Mouse (Mus musculus) CH12.LX (cell line): ENCODE data around the gene Kntc1. TPM values are rescaled to one million over a fixed set of nuclear protein-coding genes. Genes with fewer than 3 reads are reported as not detected.

Experiments used
- DNase-seq: peaks from one replicate; pipeline ENCODE4 v3.0.0-alpha.2; 2013; ENCODE audit errors: extremely low read depth
- H3K27ac ChIP-seq: 2 replicates; pipeline ENCODE4 v1.5.1; 2012; ENCODE audit warnings: low read depth, mild to moderate bottlenecking, control low read depth, moderate library complexity; ENCODE audit not compliant: insufficient read depth
- H3K27me3 ChIP-seq: replicated peaks from 2 replicates; pipeline ENCODE3; 2012; ENCODE audit warnings: inconsistent platforms
- H3K36me3 ChIP-seq, 2 experiments: replicated peaks in 1 of 2; 2 replicates each; pipeline versions ENCODE3 to v1.6.1; 2012; ENCODE audit warnings: inconsistent platforms in 1 of 2, low read length in 1 of 2, mild to moderate bottlenecking in 1 of 2, mixed read lengths in 1 of 2, moderate library complexity in 1 of 2; ENCODE audit not compliant: control insufficient read depth in 1 of 2, insufficient read depth in 1 of 2
- H3K4me1 ChIP-seq, 2 experiments: 2 replicates each; pipeline ENCODE4 v1.6.1; 2012; ENCODE audit warnings: inconsistent platforms in 1 of 2, moderate library complexity in 1 of 2; ENCODE audit not compliant: insufficient read depth in 2 of 2, control insufficient read depth in 1 of 2
- H3K4me2 ChIP-seq: 2 replicates; pipeline ENCODE4 v1.6.1; 2012; ENCODE audit warnings: low read depth, mild to moderate bottlenecking, control low read depth; ENCODE audit not compliant: poor library complexity, insufficient read depth, severe bottlenecking
- H3K4me3 ChIP-seq, 3 experiments: fragments of 150-350 bp in 1 of 3; sonication (generic) in 1 of 3; replicated peaks in 1 of 3; 2 replicates each; pipeline versions ENCODE3 to v1.5.1; 2011 to 2012; ENCODE audit warnings: low read depth in 2 of 3, low read length in 2 of 3, mild to moderate bottlenecking in 2 of 3, moderate library complexity in 2 of 3, control low read depth in 1 of 3, improper control_type of control experiment in 1 of 3, inconsistent platforms in 1 of 3, mixed read lengths in 1 of 3; ENCODE audit not compliant: poor library complexity in 1 of 3
- H3K79me2 ChIP-seq: replicated peaks from 2 replicates; pipeline ENCODE4 v1.6.1; 2012; ENCODE audit warnings: mild to moderate bottlenecking, moderate library complexity; ENCODE audit not compliant: control insufficient read depth, poor library complexity, insufficient read depth, severe bottlenecking; ENCODE audit errors: extremely low read depth
- H3K9ac ChIP-seq: 2 replicates; pipeline ENCODE4 v1.6.1; 2012; ENCODE audit warnings: low read depth, mild to moderate bottlenecking, control low read depth, moderate library complexity; ENCODE audit not compliant: insufficient read depth
- H3K9me3 ChIP-seq: replicated peaks from 2 replicates; pipeline ENCODE3; 2012; ENCODE audit warnings: low read length, inconsistent platforms, mixed read lengths
- BHLHE40 ChIP-seq: IDR thresholded peaks from 2 replicates; pipeline ENCODE4 v1.6.1; 2011; ENCODE audit warnings: mild to moderate bottlenecking, low read depth, low read length, improper control_type of control experiment
- CTCF ChIP-seq, 2 experiments: IDR thresholded peaks in 1 of 2; conservative IDR thresholded peaks in 1 of 2; 2 replicates each; pipeline ENCODE4 v1.5.1; 2011 to 2012; ENCODE audit warnings: low read depth in 2 of 2, low read length in 2 of 2, improper control_type of control experiment in 1 of 2, inconsistent platforms in 1 of 2, mild to moderate bottlenecking in 1 of 2, moderate library complexity in 1 of 2
- ELF1 ChIP-seq: IDR thresholded peaks from 2 replicates; pipeline ENCODE4 v1.6.1; 2014; ENCODE audit warnings: low read depth, mild to moderate bottlenecking, inconsistent platforms, low read length, improper control_type of control experiment
- EP300 ChIP-seq: IDR thresholded peaks from 2 replicates; pipeline ENCODE4 v1.6.1; 2011; ENCODE audit warnings: low read length, improper control_type of control experiment
- HCFC1 ChIP-seq: IDR thresholded peaks from 2 replicates; pipeline ENCODE4 v1.6.1; 2012; ENCODE audit warnings: low read depth, mild to moderate bottlenecking, inconsistent platforms, low read length, improper control_type of control experiment
- JUND ChIP-seq: conservative IDR thresholded peaks from 2 replicates; pipeline ENCODE4 v1.6.1; 2011; ENCODE audit warnings: low read depth, low read length, improper control_type of control experiment
- MAX ChIP-seq: IDR thresholded peaks from 2 replicates; pipeline ENCODE4 v1.6.1; 2011; ENCODE audit warnings: low read length, improper control_type of control experiment
- MAZ ChIP-seq: IDR thresholded peaks from 2 replicates; pipeline ENCODE4 v1.6.1; 2012; ENCODE audit warnings: low read depth, mild to moderate bottlenecking, inconsistent platforms, low read length, improper control_type of control experiment, moderate library complexity
- MXI1 ChIP-seq: IDR thresholded peaks from 2 replicates; pipeline ENCODE4 v1.6.1; 2011; ENCODE audit warnings: mild to moderate bottlenecking, low read depth, low read length, improper control_type of control experiment
- MYC ChIP-seq: IDR thresholded peaks from 2 replicates; pipeline ENCODE4 v1.6.1; 2011; ENCODE audit warnings: low read depth, mild to moderate bottlenecking, improper control_type of control experiment, low read length
- NELFE ChIP-seq: IDR thresholded peaks from 2 replicates; pipeline ENCODE4 v1.6.1; 2011; ENCODE audit warnings: low read depth, low read length, improper control_type of control experiment
- PAX5 ChIP-seq: IDR thresholded peaks from 2 replicates; pipeline ENCODE4 v1.6.1; 2012; ENCODE audit warnings: low read length, inconsistent platforms, mixed read lengths
- POLR2A ChIP-seq: IDR thresholded peaks from 2 replicates; pipeline ENCODE4 v1.6.1; 2011; ENCODE audit warnings: low read depth, mild to moderate bottlenecking, improper control_type of control experiment, low read length
- RAD21 ChIP-seq: IDR thresholded peaks from 2 replicates; pipeline ENCODE4 v1.6.1; 2011; ENCODE audit warnings: low read depth, mild to moderate bottlenecking, low read length, improper control_type of control experiment, moderate library complexity
- SIN3A ChIP-seq: IDR thresholded peaks from 2 replicates; pipeline ENCODE4 v1.6.1; 2012; ENCODE audit warnings: low read length, improper control_type of control experiment, inconsistent platforms
- SMC3 ChIP-seq: IDR thresholded peaks from 2 replicates; pipeline ENCODE4 v1.6.1; 2011; ENCODE audit warnings: low read depth, low read length, improper control_type of control experiment
- TBP ChIP-seq: conservative IDR thresholded peaks from 2 replicates; pipeline ENCODE4 v1.6.1; 2011; ENCODE audit warnings: low read depth, low read length, improper control_type of control experiment
- TCF12 ChIP-seq: IDR thresholded peaks from 2 replicates; pipeline ENCODE4 v1.6.1; 2014; ENCODE audit warnings: low read depth, mild to moderate bottlenecking, inconsistent platforms, low read length, improper control_type of control experiment
- USF2 ChIP-seq: conservative IDR thresholded peaks from 2 replicates; pipeline ENCODE4 v1.6.1; 2011; ENCODE audit warnings: low read depth, low read length, improper control_type of control experiment
- ZC3H11A ChIP-seq: IDR thresholded peaks from 2 replicates; pipeline ENCODE4 v1.6.1; 2012; ENCODE audit warnings: low read depth, mild to moderate bottlenecking, inconsistent platforms, low read length, improper control_type of control experiment
- dilution Hi-C: fragments of 300-500 bp; cut with MboI; formaldehyde crosslinking; loops from 2 replicates; pipeline ENCODE4 v1.14.3; 2020; ENCODE audit warnings: low sequenced_read_pairs; ENCODE audit not compliant: extremely low pct_unique_long_range_greater_than_20kb, extremely low pct_ligation_motif_present
- in situ Hi-C: fragments of 300-500 bp; cut with MboI; formaldehyde crosslinking; loops from 3 replicates; pipeline ENCODE4 v1.14.3; 2019; ENCODE audit warnings: low sequenced_read_pairs, low pct_ligation_motif_present, low pct_unique_long_range_greater_than_20kb, mixed read lengths
- polyA plus RNA-seq: library from polyadenylated mRNA; unstranded; fragments of >175 nt; gene quantifications from 2 replicates; pipeline ENCODE4 v1.2.1, GENCODE M21; 2012; ENCODE audit warnings: low read depth; ENCODE audit not compliant: insufficient read length
- total RNA-seq, 2 experiments: library from RNA; depleted of rRNA; stranded (reverse); fragments of 300-350 nt in 1 of 2; fragments of >200 nt in 1 of 2; gene quantifications; 2 replicates each; pipeline ENCODE4 v1.2.3; 2012 to 2014

The Kntc1 gene
- total and polyA plus RNA-seq, 3 experiments = 30.4 to 37.4 (median 30.5) TPM

DNA sequence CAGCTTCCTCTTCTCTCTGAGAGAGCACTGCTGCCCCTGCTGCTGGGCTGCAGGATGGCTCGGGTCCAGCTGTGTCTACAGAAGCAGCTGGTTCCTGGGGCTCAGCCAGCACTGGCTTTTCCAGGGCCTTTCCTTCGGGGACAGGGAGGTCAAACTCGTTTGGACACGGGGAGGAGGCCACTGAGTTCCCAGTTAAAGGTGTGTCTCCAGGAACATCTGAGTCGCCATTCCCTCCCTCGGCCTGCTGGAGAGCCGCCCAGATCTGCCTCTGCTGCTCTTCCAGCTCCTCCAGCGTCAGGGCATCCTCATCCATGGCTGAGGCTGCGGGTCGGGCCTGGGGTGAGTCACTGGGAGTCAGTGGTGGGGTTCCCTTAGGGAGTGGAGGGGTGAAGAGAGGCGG, 48.9 kb upstream of the Kntc1 start:
- H3K4me2 ChIP-seq = no peak overlapping the region
- peaks cover 52 to 82% of the 10 kb centered on the region in 2 experiments for H3K36me3 ChIP-seq
- dilution Hi-C loops = no loop called here
- H3K27me3 ChIP-seq = no peaks in the 10 kb centered on the region
- H3K4me1 ChIP-seq = no peaks in the 10 kb centered on the region
- no peaks in the 10 kb centered on the region for H3K79me2 ChIP-seq
- H3K9me3 ChIP-seq = no peaks in the 10 kb centered on the region
- H3K4me3 ChIP-seq = no peak overlapping the region
- H3K27ac ChIP-seq = no peak overlapping the region
- DNase-seq = no peak
- TF ChIP-seq MAX (no peak), ELF1 (no peak), MXI1 (no peak)
- in situ Hi-C loops = loop anchor here (5.0 kb wide), 1 partner anchor 73 kb away; no protein-coding TSS in a partner anchor
- no peak overlapping the region for H3K9ac ChIP-seq

DNA sequence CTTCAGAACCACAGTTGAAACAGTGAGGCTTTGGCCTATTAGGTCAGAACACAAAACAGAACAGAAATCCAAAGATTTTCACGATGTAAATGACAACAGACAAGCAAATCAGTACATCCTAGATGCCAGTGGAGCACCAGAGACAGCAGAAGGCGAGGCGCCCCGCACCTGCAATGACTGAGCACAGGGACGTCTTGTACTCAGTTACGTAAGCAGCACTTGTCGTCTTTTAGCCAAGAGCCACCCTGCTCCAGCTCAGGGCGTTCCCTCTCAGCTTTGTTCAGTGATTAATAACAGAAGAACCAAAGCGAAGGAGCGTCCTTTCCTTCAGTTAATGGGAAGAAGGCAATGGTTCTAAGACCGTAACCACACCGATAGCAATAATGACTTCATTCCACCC, 40.9 kb upstream of the Kntc1 start:
- Histone ChIP-seq H3K4me2 (no peak overlapping the region), H3K4me1 (no peaks in the 10 kb centered on the region), H3K36me3 (peaks cover 75 to 92% of the 10 kb centered on the region in 2 experiments), H3K9ac (no peak overlapping the region), H3K27me3 (no peaks in the 10 kb centered on the region), H3K9me3 (no peaks in the 10 kb centered on the region), H3K27ac (no peak overlapping the region), H3K79me2 (no peaks in the 10 kb centered on the region), H3K4me3 (no peak overlapping the region)
- no peak for TF ChIP-seq MYC
- TF ChIP-seq SMC3 = no peak
- no peak for TF ChIP-seq SIN3A
- no peak for TF ChIP-seq CTCF (conservative IDR thresholded peaks at IDR 0.05 in 1 of 2, IDR thresholded peaks at IDR 0.05 in 1 of 2; ENCODE audit: low read depth in 2 of 2, low read length in 2 of 2)
- TF ChIP-seq BHLHE40 = no peak
- no peak for TF ChIP-seq ZC3H11A
- no peak for TF ChIP-seq USF2
- TF ChIP-seq JUND = no peak
- no peak for TF ChIP-seq NELFE
- no peak for TF ChIP-seq TBP
- TF ChIP-seq EP300 = no peak
- no peak for TF ChIP-seq MAZ
- TF ChIP-seq MXI1 = no peak
- no peak for TF ChIP-seq HCFC1
- TF ChIP-seq RAD21 = no peak
- TF ChIP-seq TCF12 = no peak
- no peak for TF ChIP-seq PAX5
- no peak for TF ChIP-seq POLR2A
- dilution Hi-C loops = no loop called here
- no peak for DNase-seq
- in situ Hi-C loops = no loop called here
